Mouse (Mus musculus) heart, adult 10 weeks (tissue): ENCODE measurements around the gene Bcl7a. TPM values are rescaled to one million over a fixed set of nuclear protein-coding genes. Genes with fewer than 3 reads are reported as not detected.

ENCODE experiments used
- polyA plus RNA-seq: library from polyadenylated mRNA; stranded (reverse); fragments of 350-450 nt; fragmentation: Illumina TruSeq; extraction: RNeasy Lipid Tissue Mini Kit (QIAGEN cat#74804); gene quantifications from one replicate; pipeline ENCODE4 v1.2.3, GENCODE M21; 2014; ENCODE audit warnings: low read depth, low replicate concordance

Gene Bcl7a
- polyA plus RNA-seq = 9.8 TPM

DNA sequence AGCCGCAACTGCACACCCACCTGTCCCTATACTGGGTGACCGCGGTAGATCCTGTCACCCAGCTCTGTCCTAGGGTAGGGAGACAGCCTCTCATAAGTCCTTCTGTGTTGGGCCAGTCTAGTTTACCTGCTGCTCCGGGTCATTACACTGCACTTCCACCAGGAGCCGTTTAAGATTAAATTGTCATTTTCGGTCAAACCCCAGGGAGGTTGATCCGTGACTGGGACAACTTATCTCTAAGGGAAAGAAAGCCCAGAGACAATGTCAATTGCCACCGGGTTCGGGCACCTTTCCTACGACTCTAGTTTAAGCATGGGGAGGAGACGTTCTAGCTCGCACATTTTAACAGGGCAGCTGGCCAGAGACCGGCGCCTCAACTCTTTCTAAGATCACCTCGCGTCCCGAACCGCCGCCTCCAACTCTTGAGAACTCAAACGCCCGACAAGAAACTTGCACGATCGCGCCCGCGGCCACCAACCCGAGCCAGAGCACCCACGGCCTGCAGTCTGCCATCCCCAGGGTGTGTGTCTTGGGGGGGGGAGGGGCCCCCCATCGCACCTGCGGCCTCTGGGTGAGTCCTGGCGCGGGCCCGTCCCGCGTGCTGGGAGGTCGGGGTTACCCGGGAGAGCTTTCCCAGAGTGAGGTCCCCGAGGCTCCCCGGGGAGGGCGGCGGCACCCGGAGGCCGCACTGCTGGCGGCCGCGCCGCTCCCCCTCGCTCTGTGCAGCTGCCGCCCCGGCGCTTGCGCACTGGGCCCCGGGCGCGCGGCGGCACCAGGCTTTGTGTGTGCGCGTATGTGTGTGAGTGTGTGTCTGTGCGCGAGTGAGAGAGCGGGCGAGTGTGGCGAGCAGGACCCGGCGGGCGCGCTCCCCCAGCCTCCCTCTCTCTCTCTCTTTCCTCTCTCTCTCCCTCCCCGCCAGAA, at the start of gene Bcl7a:
Gene Bcl7a (plus strand): TSS at position 128 of the 921 bp plus-strand sequence.

DNA sequence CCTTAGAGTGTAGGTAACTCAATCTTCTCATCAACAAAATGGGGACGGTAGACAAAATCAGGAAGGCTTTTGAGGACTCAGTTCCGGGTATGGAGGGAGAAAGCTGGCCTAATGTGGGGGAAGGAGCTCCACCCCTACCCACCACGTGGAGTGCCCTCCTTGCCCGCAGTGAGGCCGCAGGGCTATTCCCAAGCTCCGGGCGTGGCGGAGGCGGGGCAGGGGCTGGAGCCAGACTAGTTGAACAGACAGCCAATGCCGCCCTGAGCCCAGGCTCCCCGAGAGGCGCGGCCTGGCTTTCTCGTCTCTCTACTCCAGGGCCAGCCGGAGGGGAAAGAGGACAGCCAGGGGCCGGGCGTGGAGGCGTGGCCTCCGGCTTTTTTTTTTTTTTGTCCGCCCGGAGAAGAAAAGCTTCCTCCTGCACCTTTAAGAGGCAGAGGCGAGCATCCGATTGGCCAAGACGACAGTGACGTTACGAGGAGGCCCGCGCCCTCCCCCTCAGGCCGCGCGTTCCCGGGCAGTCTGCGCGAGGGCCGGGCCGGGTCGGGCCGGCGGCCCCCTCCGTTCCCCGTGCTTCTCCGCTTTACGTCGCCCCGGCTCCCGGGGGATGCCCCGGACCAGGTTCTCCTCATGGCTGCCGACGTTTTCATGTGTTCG, 50.8 kb downstream of the Bcl7a start, which contains the start of gene Mlxip:
Gene Mlxip (plus strand): TSS at position 496 of the 654 bp plus-strand sequence.

Other genes with a start within 250 kb of the Bcl7a start
- 0.21 TPM for gene Rhof, start 211.1 kb upstream of the Bcl7a start, polyA plus RNA-seq
- gene Setd1b, start 201.6 kb upstream of the Bcl7a start, polyA plus RNA-seq = 9.1 TPM
- 15.9 TPM for gene Psmd9, start 174.4 kb upstream of the Bcl7a start, polyA plus RNA-seq
- 1.4 TPM for gene Hpd, start 161.1 kb upstream of the Bcl7a start, polyA plus RNA-seq
- gene Wdr66, start 91.7 kb upstream of the Bcl7a start, polyA plus RNA-seq = 2.1 TPM
- gene Mlxip, start 51.0 kb downstream of the Bcl7a start, polyA plus RNA-seq = 27.8 TPM
- gene Lrrc43, start 145.5 kb downstream of the Bcl7a start, polyA plus RNA-seq = not detected
- not detected for gene Il31, start 145.7 kb downstream of the Bcl7a start, polyA plus RNA-seq
- not detected for gene B3gnt4, start 166.6 kb downstream of the Bcl7a start, polyA plus RNA-seq
- 101 TPM for gene Diablo, start 180.3 kb downstream of the Bcl7a start, polyA plus RNA-seq
- not detected for gene Gm49027, start 181.7 kb downstream of the Bcl7a start, polyA plus RNA-seq
- 24.9 TPM for gene Vps33a, start 229.2 kb downstream of the Bcl7a start, polyA plus RNA-seq